Mouse (Mus musculus): ENCODE results near the gene Fto. TPM values are rescaled to one million over a fixed set of nuclear protein-coding genes. Genes with fewer than 3 reads are reported as not detected.

Gene Fto
- total and polyA plus RNA-seq, 3 experiments = 8.4 to 43.2 (median 15.7) TPM

GRCm38 (mm10) chr8:91562600-91562999, 249.3 kb downstream of the Fto start:
- Histone ChIP-seq H3K4me1 (ENCODE audit: control insufficient read depth in 1 of 2, insufficient read depth in 2 of 2) (peaks cover 0 to 6% of the 10 kb centered on the region in 2 experiments; a peak in 1 of 4 replicates), H3K27ac (ENCODE audit: insufficient read depth, low read depth) (no peak overlapping the region), H3K79me2 (replicated peaks; ENCODE audit: control insufficient read depth, extremely low read depth, insufficient read depth, poor library complexity, severe bottlenecking) (no peaks in the 10 kb centered on the region), H3K4me3 (replicated peaks in 1 of 3; ENCODE audit: low read depth in 2 of 3, low read length in 2 of 3, poor library complexity in 1 of 3) (no peak overlapping the region), H3K27me3 (replicated peaks) (no peaks in the 10 kb centered on the region), H3K36me3 (replicated peaks in 1 of 2; ENCODE audit: control insufficient read depth in 1 of 2, insufficient read depth in 1 of 2, low read length in 1 of 2) (peaks cover 4 to 33% of the 10 kb centered on the region in 2 experiments), H3K9ac (ENCODE audit: insufficient read depth, low read depth) (no peak overlapping the region), H3K4me2 (ENCODE audit: insufficient read depth, low read depth, poor library complexity, severe bottlenecking) (no peak overlapping the region), H3K9me3 (replicated peaks; ENCODE audit: low read length) (no peaks in the 10 kb centered on the region)
- no peak for TF ChIP-seq TBP (conservative IDR thresholded peaks at IDR 0.05; ENCODE audit: low read depth, low read length)
- no peak for TF ChIP-seq ZC3H11A (IDR thresholded peaks at IDR 0.05; ENCODE audit: low read depth, low read length)
- TF ChIP-seq USF2 (conservative IDR thresholded peaks at IDR 0.05; ENCODE audit: low read depth, low read length) = no peak
- no peak for TF ChIP-seq EP300 (IDR thresholded peaks at IDR 0.05; ENCODE audit: low read length)
- TF ChIP-seq MYC (IDR thresholded peaks at IDR 0.05; ENCODE audit: low read depth, low read length) = no peak
- TF ChIP-seq ETS1 (conservative IDR thresholded peaks at IDR 0.05; ENCODE audit: low read depth, low read length) = no peak
- no peak for TF ChIP-seq RCOR1 (conservative IDR thresholded peaks at IDR 0.05; ENCODE audit: low read depth, low read length)
- no peak for TF ChIP-seq PAX5 (IDR thresholded peaks at IDR 0.05; ENCODE audit: low read length)
- no peak for TF ChIP-seq POLR2AphosphoS2 (IDR thresholded peaks at IDR 0.05; ENCODE audit: low read depth, low read length)
- TF ChIP-seq RAD21 (IDR thresholded peaks at IDR 0.05; ENCODE audit: low read depth, low read length) = no peak
- TF ChIP-seq MAX (IDR thresholded peaks at IDR 0.05; ENCODE audit: low read length) = no peak
- no peak for TF ChIP-seq GABPA (IDR thresholded peaks at IDR 0.05; ENCODE audit: insufficient replicate concordance, low read depth, low read length)
- TF ChIP-seq E2F4 (IDR thresholded peaks at IDR 0.05; ENCODE audit: insufficient replicate concordance, low read depth, low read length) = no peak
- TF ChIP-seq CHD2 (IDR thresholded peaks at IDR 0.05; ENCODE audit: low read length) = no peak
- TF ChIP-seq USF1 (IDR thresholded peaks at IDR 0.05; ENCODE audit: low read depth, low read length) = no peak
- no peak for TF ChIP-seq MAZ (IDR thresholded peaks at IDR 0.05; ENCODE audit: low read depth, low read length)
- no peak for TF ChIP-seq MAFK (IDR thresholded peaks at IDR 0.05; ENCODE audit: insufficient replicate concordance, low read length)
- TF ChIP-seq CTCF (conservative IDR thresholded peaks at IDR 0.05 in 1 of 2, IDR thresholded peaks at IDR 0.05 in 1 of 2; ENCODE audit: low read depth in 2 of 2, low read length in 2 of 2) = no peak
- no peak for TF ChIP-seq TCF12 (IDR thresholded peaks at IDR 0.05; ENCODE audit: low read depth, low read length)
- no peak for TF ChIP-seq ZKSCAN1 (IDR thresholded peaks at IDR 0.05; ENCODE audit: borderline replicate concordance, low read depth, low read length)
- dilution Hi-C loops (cut with MboI; ENCODE audit: extremely low pct_ligation_motif_present, extremely low pct_unique_long_range_greater_than_20kb, low sequenced_read_pairs) (no loop called here), in situ Hi-C loops (cut with MboI; ENCODE audit: low pct_ligation_motif_present, low pct_unique_long_range_greater_than_20kb, low sequenced_read_pairs) (no loop called here)
- DNase-seq (ENCODE audit: extremely low read depth) = no peak

DNA sequence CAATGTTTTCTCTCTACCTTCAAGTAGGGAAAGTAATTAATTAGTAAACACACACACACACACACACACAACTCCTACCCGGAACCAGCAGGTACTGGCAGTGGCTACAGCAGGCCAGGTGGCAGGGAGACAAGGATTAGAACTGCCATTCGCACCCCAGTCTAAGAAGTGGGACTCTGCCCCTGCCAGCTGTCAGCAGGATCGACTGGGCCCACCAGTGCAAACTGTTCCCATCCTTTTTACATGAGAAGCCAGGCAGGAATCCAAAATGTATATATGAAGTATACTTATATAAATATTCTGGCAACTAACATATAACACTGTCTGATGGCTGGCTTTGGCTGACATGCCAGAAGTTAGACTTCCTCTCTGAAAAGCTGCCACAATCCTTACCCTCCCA, 250.0 kb downstream of the Fto start:
- H3K27me3 ChIP-seq (replicated peaks) = no peaks in the 10 kb centered on the region
- H3K9ac ChIP-seq (ENCODE audit: insufficient read depth, low read depth) = no peak overlapping the region
- H3K27ac ChIP-seq (ENCODE audit: insufficient read depth, low read depth) = no peak overlapping the region
- dilution Hi-C loops (cut with MboI; ENCODE audit: extremely low pct_ligation_motif_present, extremely low pct_unique_long_range_greater_than_20kb, low sequenced_read_pairs) (no loop called here), in situ Hi-C loops (cut with MboI; ENCODE audit: low pct_ligation_motif_present, low pct_unique_long_range_greater_than_20kb, low sequenced_read_pairs) (no loop called here)
- DNase-seq (ENCODE audit: extremely low read depth) = no peak
- no peaks in the 10 kb centered on the region for H3K79me2 ChIP-seq (replicated peaks; ENCODE audit: control insufficient read depth, extremely low read depth, insufficient read depth, poor library complexity, severe bottlenecking)
- TF ChIP-seq CTCF (conservative IDR thresholded peaks at IDR 0.05 in 1 of 2, IDR thresholded peaks at IDR 0.05 in 1 of 2; ENCODE audit: low read depth in 2 of 2, low read length in 2 of 2) (no peak), MXI1 (IDR thresholded peaks at IDR 0.05; ENCODE audit: low read depth, low read length) (no peak), RAD21 (IDR thresholded peaks at IDR 0.05; ENCODE audit: low read depth, low read length) (no peak), SMC3 (IDR thresholded peaks at IDR 0.05; ENCODE audit: low read depth, low read length) (no peak), JUN (IDR thresholded peaks at IDR 0.05; ENCODE audit: insufficient read depth, low read depth, low read length) (no peak), MEF2A (IDR thresholded peaks at IDR 0.05; ENCODE audit: borderline replicate concordance, low read depth, low read length) (no peak), E2F4 (IDR thresholded peaks at IDR 0.05; ENCODE audit: insufficient replicate concordance, low read depth, low read length) (no peak), UBTF (IDR thresholded peaks at IDR 0.05; ENCODE audit: low read depth, low read length) (no peak), CHD1 (IDR thresholded peaks at IDR 0.05; ENCODE audit: low read depth, low read length) (no peak), CHD2 (IDR thresholded peaks at IDR 0.05; ENCODE audit: low read length) (no peak)
- no peaks in the 10 kb centered on the region for H3K9me3 ChIP-seq (replicated peaks; ENCODE audit: low read length)
- H3K4me2 ChIP-seq (ENCODE audit: insufficient read depth, low read depth, poor library complexity, severe bottlenecking) = no peak overlapping the region
- peaks cover 4 to 31% of the 10 kb centered on the region in 2 experiments for H3K36me3 ChIP-seq (replicated peaks in 1 of 2; ENCODE audit: control insufficient read depth in 1 of 2, insufficient read depth in 1 of 2, low read length in 1 of 2)
- no peaks in the 10 kb centered on the region for H3K4me1 ChIP-seq (ENCODE audit: control insufficient read depth in 1 of 2, insufficient read depth in 2 of 2)
- H3K4me3 ChIP-seq (replicated peaks in 1 of 3; ENCODE audit: low read depth in 2 of 3, low read length in 2 of 3, poor library complexity in 1 of 3) = no peak overlapping the region

All from CH12.LX (cell line).